Mouse (Mus musculus) gastrocnemius, postnatal 36 days (tissue): Measurements from ENCODE around the gene Usp29. TPM values are rescaled to one million over a fixed set of nuclear protein-coding genes. Genes with fewer than 3 reads are reported as not detected.
"Not testable (repeated sequence)": the region's sequence is repeated elsewhere in the genome, so short reads cannot be mapped to it uniquely, and the experiment has no call there.

ENCODE experiments used
- DNase-seq, 2 experiments: peaks; one replicate each; pipeline ENCODE4 v3.0.0; 2022
- intact Hi-C: fragments of 180-260 bp; cut with DNase I; formaldehyde crosslinking; loops from one replicate; pipeline ENCODE4 v1.15.1; 2025
- total RNA-seq, 2 experiments: library from RNA; stranded (reverse); gene quantifications; 2 replicates each; pipeline ENCODE4 v1.2.3; 2021

Usp29 gene
- total RNA-seq, 2 experiments from 2014 or later: 0.31 to 0.59 TPM

- intact Hi-C loops: no loop called here
Measured at GRCm38 (mm10) chr7:6855613-6856405, 125.4 kb downstream of the Usp29 start.

GRCm38 (mm10) chr7:6858694-6859270 is 128.4 kb downstream of the Usp29 start:
- no peak for DNase-seq
- intact Hi-C loops: no loop called here

More at GRCm38 (mm10) chr7:6855613-6856405, 125.4 kb downstream of the Usp29 start:
- no peak for DNase-seq

- intact Hi-C loops: no loop called here
- no peak for DNase-seq
Measured at GRCm38 (mm10) chr7:6860689-6861088, 130.3 kb downstream of the Usp29 start.

- no peak for DNase-seq
- intact Hi-C loops: no loop called here
Measured at GRCm38 (mm10) chr7:6866351-6866750, 136.0 kb downstream of the Usp29 start.

GRCm38 (mm10) chr7:6868831-6869230 is 138.5 kb downstream of the Usp29 start:
- intact Hi-C loops: no loop called here
- DNase-seq: no peak

- no peak for DNase-seq
- intact Hi-C loops: no loop called here
Measured at GRCm38 (mm10) chr7:6869556-6869955, 139.2 kb downstream of the Usp29 start.

- DNase-seq: no peak
- intact Hi-C loops: no loop called here
Measured at GRCm38 (mm10) chr7:6874448-6874847, 144.1 kb downstream of the Usp29 start.

- DNase-seq: no peak
- intact Hi-C loops: no loop called here
Measured at GRCm38 (mm10) chr7:6878202-6878601, 147.8 kb downstream of the Usp29 start.

GRCm38 (mm10) chr7:6878849-6879248 is 148.5 kb downstream of the Usp29 start:
- intact Hi-C loops, DNase-seq: not testable (repeated sequence)

- DNase-seq: no peak
- intact Hi-C loops: no loop called here
Measured at GRCm38 (mm10) chr7:6879512-6880164, 149.3 kb downstream of the Usp29 start.

GRCm38 (mm10) chr7:6880918-6881317 is 150.5 kb downstream of the Usp29 start:
- DNase-seq, intact Hi-C loops: not testable (repeated sequence)

GRCm38 (mm10) chr7:6881473-6882046 is 151.2 kb downstream of the Usp29 start:
- no peak for DNase-seq
- intact Hi-C loops: no loop called here

GRCm38 (mm10) chr7:6883376-6884147 is 153.2 kb downstream of the Usp29 start:
- DNase-seq: no peak
- intact Hi-C loops: no loop called here

- peak in 1 of 2 experiments; percentile 10 for DNase-seq
- intact Hi-C loops: no loop called here
Measured at GRCm38 (mm10) chr7:6885416-6885815, 155.0 kb downstream of the Usp29 start.

GRCm38 (mm10) chr7:6886896-6887295 is 156.5 kb downstream of the Usp29 start:
- no peak for DNase-seq
- intact Hi-C loops: no loop called here

GRCm38 (mm10) chr7:6889871-6890270 is 159.5 kb downstream of the Usp29 start:
- DNase-seq: no peak
- intact Hi-C loops: no loop called here

GRCm38 (mm10) chr7:6891206-6891605 is 160.8 kb downstream of the Usp29 start:
- no peak for DNase-seq
- intact Hi-C loops: no loop called here

GRCm38 (mm10) chr7:6897021-6897420 is 166.6 kb downstream of the Usp29 start:
- DNase-seq, intact Hi-C loops: not testable (repeated sequence)

GRCm38 (mm10) chr7:6900672-6901071 is 170.3 kb downstream of the Usp29 start:
- DNase-seq: no peak
- intact Hi-C loops: no loop called here

- intact Hi-C loops: no loop called here
- no peak for DNase-seq
Measured at GRCm38 (mm10) chr7:6903489-6903888, 173.1 kb downstream of the Usp29 start.
